Mouse (Mus musculus): ENCODE measurements at regions not wholly inside any gene's neighbourhood (a gene's known extent, or its start where the extent isn't known, plus 50 kb on each side); places are given as distances from the start of the nearest gene placed in this dataset.

- DNase-seq (ENCODE audit: low spot score) (peak; percentile 27), ATAC-seq (ENCODE audit: insufficient number of reproducible peaks, low FRiP score, low TSS enrichment, low read depth) (no peak)
- Histone ChIP-seq H3K36me3 (ENCODE audit: control insufficient read depth, insufficient read depth, low read length) (no peaks in the 10 kb centered on the region), H3K4me3 (ENCODE audit: low read depth, low read length) (no peak overlapping the region), H3K9me3 (ENCODE audit: control insufficient read depth, low read length) (no peaks in the 10 kb centered on the region), H3K4me2 (ENCODE audit: low read depth, severe bottlenecking) (peak overlapping the region; percentile 16; the same call in 1 of the 2 replicates), H3K27me3 (ENCODE audit: control insufficient read depth, insufficient read depth, low read length) (no peaks in the 10 kb centered on the region), H3K9ac (ENCODE audit: low read length) (no peak overlapping the region), H3K4me1 (ENCODE audit: control insufficient read depth, insufficient read depth, low read length) (0 out of 2 replicates have a peak, but pooled peaks cover 2% of the 10 kb centered on the region), H3K27ac (replicated peaks; ENCODE audit: low read depth, low read length) (no peak overlapping the region)
- 26% methylated on average over 12 of the region's 12 CpGs for WGBS
These were observed 86.3 kb downstream of the D16Ertd472e start for GRCm38 (mm10) chr16:78490245-78490644.

- 50% methylated on average over 4 of the region's 4 CpGs for WGBS
- H3K4me2 ChIP-seq (ENCODE audit: low read depth, severe bottlenecking) = no peak overlapping the region
- no peak overlapping the region for H3K4me3 ChIP-seq (ENCODE audit: low read depth, low read length)
- H3K27me3 ChIP-seq (ENCODE audit: control insufficient read depth, insufficient read depth, low read length) = no peaks in the 10 kb centered on the region
- H3K36me3 ChIP-seq (ENCODE audit: control insufficient read depth, insufficient read depth, low read length) = no peaks in the 10 kb centered on the region
- 0 out of 2 replicates have a peak, but pooled peaks cover 2% of the 10 kb centered on the region for H3K4me1 ChIP-seq (ENCODE audit: control insufficient read depth, insufficient read depth, low read length)
- ATAC-seq (ENCODE audit: insufficient number of reproducible peaks, low FRiP score, low TSS enrichment, low read depth) = no peak
- H3K27ac ChIP-seq (replicated peaks; ENCODE audit: low read depth, low read length) = no peak overlapping the region
- no peak overlapping the region for H3K9ac ChIP-seq (ENCODE audit: low read length)
- no peak for DNase-seq (ENCODE audit: low spot score)
- no peaks in the 10 kb centered on the region for H3K9me3 ChIP-seq (ENCODE audit: control insufficient read depth, low read length)
These were observed 86.9 kb downstream of the D16Ertd472e start for GRCm38 (mm10) chr16:78489604-78490003.

GRCm38 (mm10) chr16:78486531-78486930 is 90.0 kb downstream of the D16Ertd472e start:
- no peak for DNase-seq (ENCODE audit: low spot score)
- Histone ChIP-seq H3K36me3 (ENCODE audit: control insufficient read depth, insufficient read depth, low read length) (no peaks in the 10 kb centered on the region), H3K27me3 (ENCODE audit: control insufficient read depth, insufficient read depth, low read length) (no peaks in the 10 kb centered on the region), H3K4me3 (ENCODE audit: low read depth, low read length) (no peak overlapping the region), H3K4me2 (ENCODE audit: low read depth, severe bottlenecking) (no peak overlapping the region), H3K9ac (ENCODE audit: low read length) (no peak overlapping the region), H3K9me3 (ENCODE audit: control insufficient read depth, low read length) (no peaks in the 10 kb centered on the region), H3K27ac (replicated peaks; ENCODE audit: low read depth, low read length) (no peak overlapping the region), H3K4me1 (ENCODE audit: control insufficient read depth, insufficient read depth, low read length) (0 out of 2 replicates have a peak, but pooled peaks cover 2% of the 10 kb centered on the region)
- WGBS = 91% methylated on average over 6 of the region's 6 CpGs
- no peak for ATAC-seq (ENCODE audit: insufficient number of reproducible peaks, low FRiP score, low TSS enrichment, low read depth)

- ATAC-seq (ENCODE audit: insufficient number of reproducible peaks, low FRiP score, low TSS enrichment, low read depth) (no peak), DNase-seq (ENCODE audit: low spot score) (peak; percentile 9)
- no peaks in the 10 kb centered on the region for H3K27me3 ChIP-seq (ENCODE audit: control insufficient read depth, insufficient read depth, low read length)
- WGBS = 91% methylated on average over 4 of the region's 4 CpGs
- H3K36me3 ChIP-seq (ENCODE audit: control insufficient read depth, insufficient read depth, low read length) = no peaks in the 10 kb centered on the region
- H3K9ac ChIP-seq (ENCODE audit: low read length) = no peak overlapping the region
- H3K4me2 ChIP-seq (ENCODE audit: low read depth, severe bottlenecking) = no peak overlapping the region
- no peak overlapping the region for H3K4me3 ChIP-seq (ENCODE audit: low read depth, low read length)
- no peaks in the 10 kb centered on the region for H3K9me3 ChIP-seq (ENCODE audit: control insufficient read depth, low read length)
- H3K27ac ChIP-seq (replicated peaks; ENCODE audit: low read depth, low read length) = no peak overlapping the region
- H3K4me1 ChIP-seq (ENCODE audit: control insufficient read depth, insufficient read depth, low read length) = no peaks in the 10 kb centered on the region
These were observed 92.2 kb downstream of the D16Ertd472e start for GRCm38 (mm10) chr16:78484319-78484718.

GRCm38 (mm10) chr16:78481571-78481970 is 94.9 kb downstream of the D16Ertd472e start:
- WGBS = 86% methylated on average over 6 of the region's 6 CpGs
- Histone ChIP-seq H3K36me3 (ENCODE audit: control insufficient read depth, insufficient read depth, low read length) (no peaks in the 10 kb centered on the region), H3K27me3 (ENCODE audit: control insufficient read depth, insufficient read depth, low read length) (no peaks in the 10 kb centered on the region), H3K9ac (ENCODE audit: low read length) (no peak overlapping the region), H3K4me2 (ENCODE audit: low read depth, severe bottlenecking) (no peak overlapping the region), H3K4me1 (ENCODE audit: control insufficient read depth, insufficient read depth, low read length) (no peaks in the 10 kb centered on the region), H3K9me3 (ENCODE audit: control insufficient read depth, low read length) (no peaks in the 10 kb centered on the region), H3K27ac (replicated peaks; ENCODE audit: low read depth, low read length) (no peak overlapping the region), H3K4me3 (ENCODE audit: low read depth, low read length) (no peak overlapping the region)
- ATAC-seq (ENCODE audit: insufficient number of reproducible peaks, low FRiP score, low TSS enrichment, low read depth) (no peak), DNase-seq (ENCODE audit: low spot score) (no peak)

GRCm38 (mm10) chr16:78481065-78481464 is 95.4 kb downstream of the D16Ertd472e start:
- Histone ChIP-seq H3K36me3 (ENCODE audit: control insufficient read depth, insufficient read depth, low read length) (no peaks in the 10 kb centered on the region), H3K4me2 (ENCODE audit: low read depth, severe bottlenecking) (no peak overlapping the region), H3K4me1 (ENCODE audit: control insufficient read depth, insufficient read depth, low read length) (no peaks in the 10 kb centered on the region), H3K4me3 (ENCODE audit: low read depth, low read length) (no peak overlapping the region), H3K9me3 (ENCODE audit: control insufficient read depth, low read length) (no peaks in the 10 kb centered on the region), H3K27ac (replicated peaks; ENCODE audit: low read depth, low read length) (no peak overlapping the region), H3K9ac (ENCODE audit: low read length) (no peak overlapping the region), H3K27me3 (ENCODE audit: control insufficient read depth, insufficient read depth, low read length) (no peaks in the 10 kb centered on the region)
- 50% methylated on average over 5 of the region's 5 CpGs for WGBS
- DNase-seq (ENCODE audit: low spot score) (no peak), ATAC-seq (ENCODE audit: insufficient number of reproducible peaks, low FRiP score, low TSS enrichment, low read depth) (no peak)

GRCm38 (mm10) chr16:78480261-78480660 is 96.2 kb downstream of the D16Ertd472e start:
- no peaks in the 10 kb centered on the region for H3K4me1 ChIP-seq (ENCODE audit: control insufficient read depth, insufficient read depth, low read length)
- 93% methylated on average over 10 of the region's 10 CpGs for WGBS

GRCm38 (mm10) chr16:78473456-78473855 is 96.5 kb upstream of the Btg3 start:
- Histone ChIP-seq H3K4me3 (ENCODE audit: low read depth, low read length) (no peak overlapping the region), H3K9ac (ENCODE audit: low read length) (no peak overlapping the region), H3K27me3 (ENCODE audit: control insufficient read depth, insufficient read depth, low read length) (no peaks in the 10 kb centered on the region), H3K4me2 (ENCODE audit: low read depth, severe bottlenecking) (no peak overlapping the region), H3K9me3 (ENCODE audit: control insufficient read depth, low read length) (no peaks in the 10 kb centered on the region), H3K36me3 (ENCODE audit: control insufficient read depth, insufficient read depth, low read length) (no peaks in the 10 kb centered on the region), H3K4me1 (ENCODE audit: control insufficient read depth, insufficient read depth, low read length) (no peaks in the 10 kb centered on the region), H3K27ac (replicated peaks; ENCODE audit: low read depth, low read length) (no peak overlapping the region)
- WGBS = 84% methylated on average over 7 of the region's 7 CpGs
- ATAC-seq (ENCODE audit: insufficient number of reproducible peaks, low FRiP score, low TSS enrichment, low read depth) (no peak), DNase-seq (ENCODE audit: low spot score) (no peak)

More at GRCm38 (mm10) chr16:78480261-78480660, 96.2 kb downstream of the D16Ertd472e start:
- H3K36me3 ChIP-seq (ENCODE audit: control insufficient read depth, insufficient read depth, low read length) = no peaks in the 10 kb centered on the region
- H3K4me3 ChIP-seq (ENCODE audit: low read depth, low read length) = no peak overlapping the region
- no peak overlapping the region for H3K27ac ChIP-seq (replicated peaks; ENCODE audit: low read depth, low read length)
- ATAC-seq (ENCODE audit: insufficient number of reproducible peaks, low FRiP score, low TSS enrichment, low read depth) (no peak), DNase-seq (ENCODE audit: low spot score) (no peak)
- H3K9ac ChIP-seq (ENCODE audit: low read length) = no peak overlapping the region
- H3K9me3 ChIP-seq (ENCODE audit: control insufficient read depth, low read length) = no peaks in the 10 kb centered on the region
- H3K27me3 ChIP-seq (ENCODE audit: control insufficient read depth, insufficient read depth, low read length) = no peaks in the 10 kb centered on the region
- no peak overlapping the region for H3K4me2 ChIP-seq (ENCODE audit: low read depth, severe bottlenecking)

- no peak overlapping the region for H3K4me2 ChIP-seq (ENCODE audit: low read depth, severe bottlenecking)
- H3K4me3 ChIP-seq (ENCODE audit: low read depth, low read length) = no peak overlapping the region
- DNase-seq (ENCODE audit: low spot score) (no peak), ATAC-seq (ENCODE audit: insufficient number of reproducible peaks, low FRiP score, low TSS enrichment, low read depth) (no peak)
- no peaks in the 10 kb centered on the region for H3K27me3 ChIP-seq (ENCODE audit: control insufficient read depth, insufficient read depth, low read length)
- no peaks in the 10 kb centered on the region for H3K9me3 ChIP-seq (ENCODE audit: control insufficient read depth, low read length)
- H3K27ac ChIP-seq (replicated peaks; ENCODE audit: low read depth, low read length) = no peak overlapping the region
- 55% methylated on average over 8 of the region's 8 CpGs for WGBS
- no peaks in the 10 kb centered on the region for H3K36me3 ChIP-seq (ENCODE audit: control insufficient read depth, insufficient read depth, low read length)
- H3K9ac ChIP-seq (ENCODE audit: low read length) = no peak overlapping the region
- H3K4me1 ChIP-seq (ENCODE audit: control insufficient read depth, insufficient read depth, low read length) = no peaks in the 10 kb centered on the region
These were observed 83.0 kb upstream of the Btg3 start for GRCm38 (mm10) chr16:78459996-78460395.
